Mouse (Mus musculus) liver, embryonic 12.5 days (tissue): Measurements from ENCODE around the gene Col13a1. TPM values are rescaled to one million over a fixed set of nuclear protein-coding genes. Genes with fewer than 3 reads are reported as not detected.

Source experiments
- ATAC-seq: fragments of 200-750 bp; cut with Nextera tagmentation; 2 replicates; pipeline ENCODE4 v1.8.0; 2017; ENCODE audit warnings: moderate number of reproducible peaks, mild to moderate bottlenecking, moderate library complexity
- H3K27ac ChIP-seq: fragments of 300-500 bp; sonication (generic); 2 replicates; pipeline ENCODE4 v1.5.1; 2016; ENCODE audit warnings: mild to moderate bottlenecking
- H3K27me3 ChIP-seq: fragments of 300-500 bp; sonication (generic); replicated peaks from 2 replicates; pipeline ENCODE4 v1.6.1; 2016; ENCODE audit warnings: mild to moderate bottlenecking, moderate library complexity
- H3K36me3 ChIP-seq: fragments of 300-500 bp; sonication (generic); 2 replicates; pipeline ENCODE4 v1.6.1; 2016; ENCODE audit warnings: mild to moderate bottlenecking, moderate library complexity
- H3K4me1 ChIP-seq: fragments of 300-500 bp; sonication (generic); 2 replicates; pipeline ENCODE4 v1.6.1; 2016
- H3K4me2 ChIP-seq: fragments of 300-500 bp; sonication (generic); 2 replicates; pipeline ENCODE4 v1.6.1; 2016; ENCODE audit warnings: mild to moderate bottlenecking, moderate library complexity
- H3K4me3 ChIP-seq: fragments of 300-500 bp; sonication (generic); 2 replicates; pipeline ENCODE4 v1.5.1; 2016; ENCODE audit warnings: mild to moderate bottlenecking, moderate library complexity
- H3K9ac ChIP-seq: fragments of 300-500 bp; sonication (generic); 2 replicates; pipeline ENCODE4 v1.6.1; 2016; ENCODE audit warnings: mild to moderate bottlenecking, moderate library complexity
- H3K9me3 ChIP-seq: fragments of 300-500 bp; sonication (generic); replicated peaks from 2 replicates; pipeline ENCODE4 v1.6.1; 2016; ENCODE audit warnings: mild to moderate bottlenecking, moderate library complexity
- WGBS: fragments of 180-500 bp; shearing (Covaris S2); methylation state at CpG from one replicate; pipeline ENCODE4 v1.1.7; 2016; ENCODE audit not compliant: insufficient replicate concordance; 5-methylcytosine and 5-hydroxymethylcytosine counted together
- polyA plus RNA-seq: library from polyadenylated mRNA; unstranded; fragments of >200 nt; fragmentation: Nextera tagmentation; extraction: Ambion mirVana; gene quantifications from 2 replicates; pipeline ENCODE4 v1.2.1, GENCODE M21; 2016

Col13a1 gene
- polyA plus RNA-seq, 1 experiment from 2014 or later = 2.6 TPM

DNA sequence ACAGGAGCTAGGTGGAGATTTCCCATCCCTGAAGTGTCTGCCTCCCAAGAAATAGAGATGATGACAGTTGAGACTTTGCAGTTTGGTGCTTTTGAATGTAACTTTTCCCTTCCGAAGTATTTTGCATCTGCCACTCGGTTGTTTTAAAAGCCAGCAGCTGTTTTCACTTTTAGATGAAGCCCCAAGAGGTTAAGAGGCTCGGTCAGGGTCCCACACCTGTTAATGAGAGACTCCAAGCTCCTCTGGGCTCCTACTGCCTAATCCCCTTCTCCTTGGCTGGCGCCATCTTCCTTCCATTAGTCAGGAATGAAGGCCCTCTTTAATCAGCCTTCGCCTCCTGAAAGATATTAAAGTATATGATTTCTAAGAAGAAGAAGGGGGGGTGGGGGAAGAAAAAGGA, 153.4 kb downstream of the Col13a1 start:
- no peak overlapping the region for H3K9ac ChIP-seq
- H3K27ac ChIP-seq = no peak overlapping the region
- no peak overlapping the region for H3K4me3 ChIP-seq
- 40% methylated on average over 5 of the region's 5 CpGs for WGBS
- H3K27me3 ChIP-seq = 0 out of 2 replicates have a peak, but pooled peaks cover 6% of the 10 kb centered on the region
- no peaks in the 10 kb centered on the region for H3K4me1 ChIP-seq
- ATAC-seq = no peak
- H3K9me3 ChIP-seq = no peaks in the 10 kb centered on the region
- no peak overlapping the region for H3K4me2 ChIP-seq
- H3K36me3 ChIP-seq = no peaks in the 10 kb centered on the region

DNA sequence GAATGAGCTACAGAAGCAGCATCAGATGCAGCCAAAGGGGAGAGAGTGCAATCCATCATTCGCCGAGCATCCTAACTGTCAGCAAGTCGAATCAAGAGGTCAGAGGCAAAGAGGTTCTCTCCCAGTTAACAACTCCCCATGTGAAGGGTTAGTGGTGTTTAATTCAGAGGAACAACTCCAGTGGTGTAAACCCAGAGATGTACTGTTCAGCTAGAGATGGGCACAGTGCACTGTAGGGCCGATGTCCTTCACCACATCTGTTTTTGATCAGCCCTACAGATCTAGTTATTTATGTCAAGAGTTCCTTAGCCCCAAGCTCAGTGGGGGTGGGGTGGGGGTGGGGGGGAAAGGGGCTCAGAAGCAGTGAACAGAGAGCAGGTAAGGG, 155.2 kb downstream of the Col13a1 start:
- Histone ChIP-seq H3K4me2 (no peak overlapping the region), H3K4me3 (no peak overlapping the region), H3K9me3 (no peaks in the 10 kb centered on the region), H3K4me1 (no peaks in the 10 kb centered on the region), H3K27ac (no peak overlapping the region), H3K27me3 (no peaks in the 10 kb centered on the region), H3K9ac (no peak overlapping the region), H3K36me3 (no peaks in the 10 kb centered on the region)
- 56% methylated on average over 4 of the region's 4 CpGs for WGBS
- no peak for ATAC-seq

DNA sequence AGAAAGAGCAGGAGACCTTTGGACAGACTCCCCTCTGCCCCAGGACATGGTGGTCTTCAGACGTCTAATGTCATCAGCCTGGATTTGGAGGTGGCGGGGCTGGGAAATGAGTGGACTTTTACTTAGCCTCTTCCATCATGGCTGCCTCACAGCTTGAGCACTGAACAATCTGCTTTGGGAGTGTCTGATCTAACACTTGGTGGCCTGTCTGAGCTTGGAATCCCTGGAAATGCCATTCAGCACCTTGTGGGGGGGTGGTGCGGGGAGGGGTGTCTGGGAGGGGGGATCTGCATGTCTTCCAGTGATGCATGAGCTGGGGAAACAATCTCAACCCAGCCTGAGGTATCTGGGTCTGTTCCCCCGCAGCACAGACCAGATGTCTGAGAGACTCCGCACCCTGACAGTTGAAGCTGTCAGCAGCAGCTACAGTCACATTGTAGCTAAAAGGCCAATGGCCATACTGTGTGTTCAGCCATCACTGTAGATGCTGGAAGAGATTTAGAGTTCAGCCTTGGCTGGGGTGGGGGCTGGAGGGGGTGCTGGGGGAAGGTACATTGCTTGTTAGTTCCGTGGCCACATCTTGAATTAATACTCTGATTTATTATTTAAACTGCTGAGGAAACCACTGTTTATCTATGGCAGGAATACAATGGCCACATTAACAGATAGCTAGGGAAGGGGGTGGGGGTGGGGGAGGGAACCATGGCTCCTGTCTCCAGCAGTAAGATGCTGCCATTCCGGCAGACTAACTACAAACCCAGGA, 155.8 kb downstream of the Col13a1 start:
- Histone ChIP-seq H3K4me1 (no peaks in the 10 kb centered on the region), H3K4me3 (no peak overlapping the region), H3K9ac (no peak overlapping the region), H3K4me2 (no peak overlapping the region), H3K36me3 (no peaks in the 10 kb centered on the region), H3K27ac (no peak overlapping the region), H3K27me3 (no peaks in the 10 kb centered on the region), H3K9me3 (no peaks in the 10 kb centered on the region)
- ATAC-seq = no peak
- WGBS = 52% methylated on average over 7 of the region's 7 CpGs

DNA sequence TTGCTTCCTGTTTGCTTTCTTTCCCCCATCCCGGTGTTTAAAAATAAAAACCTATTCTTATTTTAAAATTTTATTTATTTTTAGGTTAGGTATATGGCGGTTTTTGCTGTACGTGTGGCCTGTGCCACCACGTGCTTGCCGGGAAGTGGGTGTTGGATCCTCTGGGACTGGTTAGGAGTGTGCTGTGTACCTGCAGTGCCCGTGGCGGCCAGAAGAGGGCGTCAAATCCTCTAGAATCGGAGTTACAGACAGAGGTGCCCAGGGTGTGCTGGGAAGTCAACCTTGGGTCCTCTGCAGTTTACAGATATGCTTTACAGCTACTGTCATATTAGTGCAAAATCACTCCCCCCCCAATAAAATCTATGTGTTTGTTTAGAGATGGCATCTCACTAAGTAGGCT, 158.9 kb downstream of the Col13a1 start:
- no peak overlapping the region for H3K27ac ChIP-seq
- H3K4me2 ChIP-seq = no peak overlapping the region
- WGBS = 40% methylated on average over 9 of the region's 9 CpGs

DNA sequence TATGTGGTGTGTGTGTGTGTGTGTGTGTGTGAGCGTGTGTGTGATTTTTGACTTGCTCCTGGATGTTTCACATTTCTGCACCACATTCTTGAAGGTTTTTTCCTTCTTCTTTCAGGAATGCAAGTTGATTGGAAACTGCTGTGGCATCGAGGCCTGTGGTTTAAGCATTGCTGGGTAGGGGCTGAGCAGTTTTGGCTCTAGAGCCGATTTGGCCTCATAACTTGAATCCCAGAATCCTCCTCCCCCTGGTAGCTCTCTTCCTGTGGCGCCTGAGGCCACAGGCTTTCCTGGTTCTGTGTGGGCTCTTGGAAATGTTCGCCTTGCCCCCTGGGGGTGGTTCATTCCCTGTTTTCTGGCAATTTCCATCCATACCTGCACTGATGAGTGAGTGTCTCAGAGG, 166.9 kb downstream of the Col13a1 start:
- Histone ChIP-seq H3K4me3 (no peak overlapping the region), H3K4me1 (no peaks in the 10 kb centered on the region), H3K9ac (no peak overlapping the region), H3K36me3 (no peaks in the 10 kb centered on the region), H3K4me2 (no peak overlapping the region), H3K9me3 (no peaks in the 10 kb centered on the region), H3K27me3 (no peaks in the 10 kb centered on the region), H3K27ac (no peak overlapping the region)
- ATAC-seq = no peak
- 39% methylated on average over 5 of the region's 5 CpGs for WGBS

More for the DNA sequence above, 158.9 kb downstream of the Col13a1 start:
- Histone ChIP-seq H3K27me3 (no peaks in the 10 kb centered on the region), H3K9me3 (no peaks in the 10 kb centered on the region), H3K4me3 (no peak overlapping the region), H3K4me1 (no peaks in the 10 kb centered on the region), H3K9ac (no peak overlapping the region), H3K36me3 (no peaks in the 10 kb centered on the region)
- ATAC-seq = no peak

DNA sequence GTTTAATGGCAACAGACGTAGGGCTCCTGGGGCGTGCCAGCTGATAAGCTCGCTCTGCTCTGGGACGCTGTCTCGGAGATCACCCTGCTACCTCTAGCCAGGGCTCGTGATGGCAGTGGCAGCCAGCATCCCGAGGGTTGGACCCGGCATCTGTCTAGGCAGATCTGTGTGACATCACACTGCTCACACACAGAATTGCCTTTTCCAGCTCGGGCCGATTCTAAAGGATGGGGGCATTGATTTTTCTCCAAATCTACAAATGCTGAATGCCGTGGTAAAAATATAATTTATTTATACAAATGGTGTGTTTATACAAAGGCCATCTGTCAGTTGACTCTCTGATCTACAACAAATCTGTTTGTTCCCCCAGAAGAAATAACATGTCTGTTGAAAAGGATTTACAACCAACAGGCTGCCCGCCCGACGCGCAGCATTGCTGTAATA, 180.8 kb downstream of the Col13a1 start:
- no peaks in the 10 kb centered on the region for H3K9me3 ChIP-seq
- ATAC-seq = no peak
- H3K4me1 ChIP-seq = no peaks in the 10 kb centered on the region
- H3K4me3 ChIP-seq = no peak overlapping the region
- H3K9ac ChIP-seq = no peak overlapping the region
- no peak overlapping the region for H3K27ac ChIP-seq
- WGBS = 71% methylated on average over 15 of the region's 15 CpGs
- no peak overlapping the region for H3K4me2 ChIP-seq
- no peaks in the 10 kb centered on the region for H3K36me3 ChIP-seq
- H3K27me3 ChIP-seq = no peaks in the 10 kb centered on the region

DNA sequence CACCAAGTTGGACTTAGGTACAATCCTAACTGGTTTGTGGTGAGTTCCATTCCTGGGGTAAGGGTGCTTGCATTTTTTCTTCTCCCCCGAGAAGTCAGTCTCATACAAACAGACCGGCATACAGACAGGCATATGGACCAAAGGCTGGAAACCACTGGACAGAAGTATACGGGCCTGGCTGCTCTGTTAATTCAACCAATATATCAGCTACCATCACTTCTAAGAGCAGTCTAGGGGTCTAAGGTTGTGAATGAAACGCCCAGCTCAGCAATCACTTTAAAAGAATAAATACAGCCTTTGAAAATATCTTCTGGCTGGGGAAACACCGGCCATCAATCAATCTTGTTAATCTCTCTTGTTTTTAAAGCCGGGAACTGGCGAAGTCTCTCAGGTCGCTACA, 183.4 kb downstream of the Col13a1 start:
- H3K27me3 ChIP-seq = 0 out of 2 replicates have a peak, but pooled peaks cover 3% of the 10 kb centered on the region
- no peak overlapping the region for H3K4me3 ChIP-seq
- no peaks in the 10 kb centered on the region for H3K9me3 ChIP-seq
- H3K27ac ChIP-seq = no peak overlapping the region
- no peak for ATAC-seq
- H3K36me3 ChIP-seq = no peaks in the 10 kb centered on the region
- WGBS = 56% methylated on average over 8 of the region's 8 CpGs
- H3K4me2 ChIP-seq = no peak overlapping the region
- H3K4me1 ChIP-seq = no peaks in the 10 kb centered on the region
- no peak overlapping the region for H3K9ac ChIP-seq

DNA sequence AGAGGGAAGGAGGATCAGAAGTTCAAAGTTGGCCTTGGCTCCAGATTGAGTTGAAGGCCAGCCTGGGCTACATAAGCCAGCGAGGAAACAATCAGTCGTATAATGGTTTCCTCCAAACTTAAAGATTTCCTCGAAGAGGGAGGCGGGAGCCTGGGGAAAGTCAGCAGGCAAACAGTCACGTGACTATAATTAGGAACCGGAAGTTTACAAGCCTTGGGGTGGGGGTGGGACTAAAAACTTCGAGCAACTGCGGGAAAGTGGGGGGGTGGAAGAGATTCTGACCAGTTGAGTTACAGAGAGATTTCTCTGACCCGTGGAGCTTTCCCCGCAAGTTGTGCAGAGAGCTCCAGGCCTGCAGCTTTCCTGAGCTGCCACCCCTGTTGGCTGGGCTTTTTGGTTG, 183.9 kb downstream of the Col13a1 start:
- Histone ChIP-seq H3K4me2 (no peak overlapping the region), H3K36me3 (no peaks in the 10 kb centered on the region), H3K9me3 (no peaks in the 10 kb centered on the region), H3K4me1 (no peaks in the 10 kb centered on the region), H3K4me3 (no peak overlapping the region), H3K27me3 (0 out of 2 replicates have a peak, but pooled peaks cover 3% of the 10 kb centered on the region), H3K27ac (no peak overlapping the region), H3K9ac (no peak overlapping the region)
- 37% methylated on average over 10 of the region's 10 CpGs for WGBS
- no peak for ATAC-seq

DNA sequence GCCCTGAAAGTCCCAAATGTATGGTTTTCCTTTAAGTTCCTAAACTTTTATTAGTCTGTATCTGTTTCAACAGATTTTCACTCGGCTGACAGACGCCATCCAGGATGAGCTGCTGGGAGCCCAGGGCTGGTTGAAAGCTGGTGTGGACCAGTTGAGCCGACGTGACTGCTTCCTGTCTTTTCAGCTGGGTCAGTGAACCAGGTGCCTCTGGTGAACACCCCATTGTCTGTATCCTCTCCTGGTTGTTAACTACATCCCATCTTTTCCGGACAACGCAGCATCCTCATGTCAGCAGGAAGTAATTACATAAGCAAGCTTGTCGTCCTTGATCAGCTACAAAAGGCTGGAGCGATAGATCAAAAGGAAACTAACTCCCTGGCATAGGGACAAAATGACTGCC, 185.9 kb downstream of the Col13a1 start:
- Histone ChIP-seq H3K36me3 (no peaks in the 10 kb centered on the region), H3K27me3 (0 out of 2 replicates have a peak, but pooled peaks cover 3% of the 10 kb centered on the region), H3K4me2 (no peak overlapping the region), H3K9ac (no peak overlapping the region), H3K9me3 (no peaks in the 10 kb centered on the region), H3K4me3 (no peak overlapping the region), H3K27ac (no peak overlapping the region), H3K4me1 (no peaks in the 10 kb centered on the region)
- ATAC-seq = no peak
- WGBS = 39% methylated on average over 8 of the region's 8 CpGs

DNA sequence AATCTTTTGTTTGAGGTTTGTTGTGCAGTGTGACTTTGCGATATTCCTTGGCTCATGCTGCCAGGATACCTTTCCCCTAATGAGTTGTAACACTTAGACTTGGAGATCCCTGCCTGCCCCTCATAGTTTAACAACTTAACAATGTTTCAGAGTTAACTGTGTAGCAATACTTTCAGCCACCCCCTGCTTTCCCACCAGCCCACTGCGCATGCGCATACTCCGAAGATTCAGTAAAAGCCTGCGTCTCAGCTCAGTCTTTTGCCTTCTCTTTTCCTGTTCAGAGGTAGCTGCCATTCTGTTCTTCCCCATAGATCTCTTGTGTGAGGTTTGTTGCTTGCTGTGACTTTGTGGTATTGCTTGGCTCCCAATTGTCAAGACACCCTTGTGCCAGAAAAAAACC, 190.4 kb downstream of the Col13a1 start:
- no peak for ATAC-seq
- 83% methylated on average over 5 of the region's 5 CpGs for WGBS
- Histone ChIP-seq H3K27me3 (peaks cover 28% of the 10 kb centered on the region), H3K4me1 (peaks cover 5% of the 10 kb centered on the region; the same call in 1 of the 2 replicates), H3K9me3 (no peaks in the 10 kb centered on the region), H3K36me3 (no peaks in the 10 kb centered on the region), H3K27ac (no peak overlapping the region), H3K9ac (no peak overlapping the region), H3K4me3 (no peak overlapping the region), H3K4me2 (no peak overlapping the region)
